Mouse (Mus musculus) midbrain, postnatal 0 days (tissue): ENCODE data around the gene Clcn3. TPM values are rescaled to one million over a fixed set of nuclear protein-coding genes. Genes with fewer than 3 reads are reported as not detected.

Experiments
- ATAC-seq: fragments of 200-750 bp; cut with Nextera tagmentation; 2 replicates; pipeline ENCODE4 v1.8.0; 2017; ENCODE audit warnings: moderate number of reproducible peaks, mild to moderate bottlenecking, moderate TSS enrichment, moderate library complexity; ENCODE audit not compliant: low FRiP score
- DNase-seq: peaks from one replicate; pipeline ENCODE4 v3.0.0-alpha.2; 2015; ENCODE audit warnings: low spot score
- H3K27ac ChIP-seq: fragments of 300-500 bp; sonication (generic); 2 replicates; pipeline ENCODE4 v1.5.1; 2014; ENCODE audit warnings: low read depth, mild to moderate bottlenecking, low read length, mixed read lengths
- H3K27me3 ChIP-seq: fragments of 300-500 bp; sonication (generic); 2 replicates; pipeline ENCODE4 v1.6.1; 2014; ENCODE audit warnings: low read length, control low read depth, mixed read lengths; ENCODE audit not compliant: insufficient read depth
- H3K36me3 ChIP-seq: fragments of 300-500 bp; sonication (generic); 2 replicates; pipeline ENCODE4 v1.6.1; 2014; ENCODE audit warnings: low read length, control low read depth, mixed read lengths; ENCODE audit not compliant: insufficient read depth
- H3K4me1 ChIP-seq: fragments of 300-500 bp; sonication (generic); 2 replicates; pipeline ENCODE4 v1.6.1; 2014; ENCODE audit warnings: mild to moderate bottlenecking, control low read depth, antibody characterized with exemption, low read length, mixed read lengths; ENCODE audit not compliant: insufficient read depth
- H3K4me2 ChIP-seq: fragments of 300-500 bp; sonication (generic); 2 replicates; pipeline ENCODE4 v1.6.1; 2014; ENCODE audit warnings: low read depth, mild to moderate bottlenecking, low read length, mixed read lengths; ENCODE audit not compliant: poor library complexity, severe bottlenecking
- H3K4me3 ChIP-seq: fragments of 300-500 bp; sonication (generic); 2 replicates; pipeline ENCODE4 v1.5.1; 2014; ENCODE audit warnings: low read depth, mild to moderate bottlenecking, low read length, moderate library complexity
- H3K9ac ChIP-seq: fragments of 300-500 bp; sonication (generic); replicated peaks from 2 replicates; pipeline ENCODE4 v1.6.1; 2014; ENCODE audit warnings: mild to moderate bottlenecking, low read length, moderate library complexity, mixed read lengths; ENCODE audit not compliant: poor library complexity, severe bottlenecking
- H3K9me3 ChIP-seq: fragments of 300-500 bp; sonication (generic); 2 replicates; pipeline ENCODE4 v1.6.1; 2016; ENCODE audit warnings: low read length, control low read depth
- CTCF ChIP-seq: IDR thresholded peaks from 2 replicates; pipeline ENCODE4 v1.5.1; 2016; ENCODE audit warnings: antibody characterized with exemption, mild to moderate bottlenecking
- WGBS: fragments of 180-500 bp; shearing (Covaris S2); extraction: QIAGEN DNeasy Blood & Tissue Kit; methylation state at CpG from one replicate; pipeline ENCODE4 v1.1.7; 2014; 5-methylcytosine and 5-hydroxymethylcytosine counted together
- polyA plus RNA-seq: library from polyadenylated mRNA; unstranded; fragments of >200 nt; fragmentation: Nextera tagmentation; extraction: Ambion mirVana; gene quantifications from 2 replicates; pipeline ENCODE4 v1.2.1, GENCODE M21; 2015
- total RNA-seq: library from RNA; depleted of rRNA; stranded (reverse); fragments of >200 nt; gene quantifications from 2 replicates; pipeline ENCODE4 v1.2.3, GENCODE M21; 2014

Clcn3 gene
- total and polyA plus RNA-seq, 2 experiments from 2014 or later: 79.5 to 96.5 TPM

DNA sequence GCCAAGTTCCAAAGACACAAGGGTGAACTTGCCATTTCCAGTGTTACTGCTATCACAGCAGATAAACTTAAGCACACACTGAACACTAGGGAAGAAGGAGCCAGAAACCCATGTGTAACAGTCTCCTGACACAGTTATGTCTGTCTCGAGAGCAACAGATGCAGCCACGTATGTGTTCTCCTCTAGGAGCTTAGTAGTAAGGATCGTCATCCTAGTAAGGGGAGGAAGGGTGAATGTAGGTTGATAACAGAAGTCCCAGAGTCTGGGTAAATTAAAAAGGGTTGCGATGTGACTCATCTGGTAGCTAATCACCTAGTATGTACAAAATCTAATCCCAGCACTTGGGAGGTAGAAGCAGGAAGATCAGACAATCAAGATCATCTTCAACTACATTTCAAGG, 33.2 kb downstream of the Clcn3 start:
- Histone ChIP-seq H3K9ac (no peak overlapping the region), H3K4me2 (no peak overlapping the region), H3K27ac (no peak overlapping the region), H3K4me3 (no peak overlapping the region), H3K4me1 (no peaks in the 10 kb centered on the region; the same call in 1 of the 2 replicates), H3K27me3 (no peaks in the 10 kb centered on the region), H3K36me3 (no peaks in the 10 kb centered on the region), H3K9me3 (no peaks in the 10 kb centered on the region)
- ATAC-seq (no peak), DNase-seq (no peak)
- TF ChIP-seq CTCF: no peak
- WGBS: 75% methylated on average over 4 of the region's 4 CpGs

DNA sequence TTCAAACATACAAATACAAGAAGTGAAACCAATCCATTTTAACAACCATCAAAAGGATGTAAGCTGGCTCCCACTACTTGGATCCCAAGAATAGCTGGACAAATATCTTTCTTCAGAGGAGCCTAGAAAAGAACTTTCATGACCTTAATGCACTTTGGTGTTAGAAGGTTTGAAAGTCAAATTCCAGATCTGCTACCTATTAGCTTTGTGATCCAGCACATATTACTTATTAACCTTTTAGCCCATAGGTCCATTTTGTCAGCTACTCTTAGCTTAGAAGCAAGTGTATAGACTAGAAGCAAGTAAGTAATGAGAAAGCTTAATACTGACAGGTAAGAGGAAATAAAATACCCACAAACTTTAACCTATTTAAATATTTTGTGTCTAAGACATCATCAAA, 35.6 kb downstream of the Clcn3 start:
- no peaks in the 10 kb centered on the region for H3K27me3 ChIP-seq
- ATAC-seq: no peak
- no peak for TF ChIP-seq CTCF

DNA sequence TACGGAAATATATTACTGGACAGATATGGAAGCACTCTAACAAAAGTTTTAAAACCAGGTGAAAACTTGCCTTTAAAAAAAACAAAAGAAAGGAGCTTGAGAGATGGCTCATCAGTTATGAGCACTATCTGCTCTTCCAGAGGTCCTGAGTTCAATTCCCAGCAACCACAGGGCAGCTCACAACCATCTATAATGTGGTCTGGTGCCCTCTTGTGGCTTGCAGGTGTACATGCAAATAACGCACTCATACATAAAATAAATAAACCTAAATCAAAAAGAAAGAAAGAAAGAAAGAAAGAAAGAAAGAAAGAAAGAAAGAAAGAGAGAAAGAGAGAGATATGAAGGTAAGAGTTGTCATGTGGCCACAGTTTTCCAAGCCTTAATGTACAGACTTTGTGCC, 40.2 kb downstream of the Clcn3 start:
- Histone ChIP-seq H3K27ac (no peak overlapping the region), H3K4me2 (no peak overlapping the region), H3K27me3 (no peaks in the 10 kb centered on the region), H3K4me3 (no peak overlapping the region), H3K9me3 (no peaks in the 10 kb centered on the region), H3K4me1 (no peaks in the 10 kb centered on the region), H3K9ac (no peak overlapping the region), H3K36me3 (no peaks in the 10 kb centered on the region)
- 98% methylated on average over 2 of the region's 2 CpGs for WGBS
- DNase-seq: no peak
- no peak for ATAC-seq
- TF ChIP-seq CTCF: peak; percentile 40

More for the DNA sequence above, 35.6 kb downstream of the Clcn3 start:
- Histone ChIP-seq H3K4me1 (no peaks in the 10 kb centered on the region; the same call in 1 of the 2 replicates), H3K9me3 (no peaks in the 10 kb centered on the region), H3K27ac (no peak overlapping the region), H3K36me3 (no peaks in the 10 kb centered on the region), H3K4me3 (no peak overlapping the region), H3K4me2 (no peak overlapping the region), H3K9ac (no peak overlapping the region)
- DNase-seq: no peak

DNA sequence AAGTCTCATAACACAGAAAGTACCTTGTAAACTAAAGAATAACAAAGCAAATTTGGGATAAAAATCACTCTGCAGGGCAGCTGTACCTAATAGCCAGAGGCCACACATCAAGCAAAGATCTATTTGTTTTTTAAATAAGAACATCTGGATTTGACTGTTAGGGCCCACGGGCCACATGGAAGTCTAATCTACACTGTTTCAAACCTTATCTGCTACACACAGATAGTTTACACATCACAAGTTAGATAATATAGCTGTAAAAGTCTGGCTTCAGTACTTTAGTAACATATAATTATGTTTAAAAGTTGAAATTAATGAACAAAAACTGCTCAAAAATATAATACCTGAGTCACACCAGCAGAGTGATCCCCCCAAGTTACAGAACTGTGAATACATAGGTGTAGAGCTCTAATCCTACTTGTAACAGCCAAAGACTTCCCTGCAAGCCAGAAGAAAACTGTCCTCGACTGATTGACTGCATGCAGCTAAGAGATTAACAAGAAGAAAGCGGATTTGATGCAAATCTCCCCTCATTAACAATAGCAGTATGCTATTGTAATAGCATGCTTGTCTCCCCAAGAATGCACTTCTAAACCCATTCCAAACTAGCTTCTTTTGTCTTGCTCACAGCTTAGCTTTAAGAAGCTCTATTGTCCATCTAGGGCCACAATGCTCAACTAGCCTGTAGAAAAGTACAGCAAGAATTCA, 44.2 kb downstream of the Clcn3 start:
- no peaks in the 10 kb centered on the region for H3K4me1 ChIP-seq
- ATAC-seq (no peak), DNase-seq (no peak)
- H3K4me3 ChIP-seq: no peak overlapping the region
- no peak overlapping the region for H3K9ac ChIP-seq
- no peak for TF ChIP-seq CTCF
- no peaks in the 10 kb centered on the region for H3K9me3 ChIP-seq
- H3K4me2 ChIP-seq: no peak overlapping the region
- H3K27me3 ChIP-seq: no peaks in the 10 kb centered on the region
- 27% methylated on average over 3 of the region's 3 CpGs for WGBS
- no peaks in the 10 kb centered on the region for H3K36me3 ChIP-seq
- no peak overlapping the region for H3K27ac ChIP-seq

DNA sequence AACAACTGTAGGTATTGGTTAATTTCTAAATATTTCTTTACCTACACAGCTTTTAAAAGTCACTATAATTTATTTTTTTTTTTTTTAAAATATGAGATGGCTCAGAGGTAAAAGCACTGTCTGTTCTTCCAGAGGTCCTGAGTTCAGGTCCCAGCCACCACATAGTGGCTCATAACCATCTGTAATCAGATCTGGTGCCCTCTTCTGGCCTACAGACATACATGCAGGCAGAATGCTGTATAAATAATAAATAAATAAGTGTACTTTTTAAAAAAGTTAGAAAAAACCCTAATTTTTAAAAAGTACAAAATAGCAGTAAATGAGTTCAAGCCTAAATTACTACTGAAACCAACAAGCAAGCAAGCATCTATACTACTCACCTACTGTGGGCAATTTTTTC, 49.5 kb downstream of the Clcn3 start:
- Histone ChIP-seq H3K9ac (no peak overlapping the region), H3K4me1 (no peaks in the 10 kb centered on the region), H3K9me3 (no peaks in the 10 kb centered on the region), H3K27me3 (no peaks in the 10 kb centered on the region), H3K27ac (no peak overlapping the region), H3K4me3 (no peak overlapping the region), H3K36me3 (peaks cover 3% of the 10 kb centered on the region; the same call in 1 of the 2 replicates), H3K4me2 (no peak overlapping the region)
- no peak for ATAC-seq
- peak; percentile 44 for TF ChIP-seq CTCF
- DNase-seq: no peak

DNA sequence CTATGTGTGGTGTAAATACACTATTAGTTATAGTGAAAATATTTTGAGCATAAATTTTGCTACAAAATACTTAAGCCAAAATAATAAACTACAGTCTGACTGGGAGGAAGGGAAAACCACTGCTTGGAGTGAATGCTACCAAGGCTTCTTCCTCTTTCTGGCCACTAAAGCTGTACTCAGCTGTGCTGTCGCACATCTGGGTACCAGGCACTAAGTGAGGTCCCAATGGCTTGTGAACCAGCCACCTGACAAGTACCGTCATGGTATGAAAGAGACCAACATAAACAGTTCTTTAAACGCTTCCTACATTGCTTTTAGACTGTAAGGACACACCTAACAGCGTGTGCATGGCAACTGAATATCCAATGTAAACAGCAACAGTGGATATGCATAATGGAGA, 62.9 kb downstream of the Clcn3 start:
- Histone ChIP-seq H3K36me3 (peaks cover 12% of the 10 kb centered on the region), H3K4me2 (no peak overlapping the region), H3K9ac (no peak overlapping the region), H3K4me1 (no peaks in the 10 kb centered on the region), H3K4me3 (no peak overlapping the region), H3K9me3 (no peaks in the 10 kb centered on the region), H3K27ac (no peak overlapping the region), H3K27me3 (no peaks in the 10 kb centered on the region)
- 91% methylated on average over 4 of the region's 4 CpGs for WGBS
- ATAC-seq: no peak
- TF ChIP-seq CTCF: no peak
- DNase-seq: no peak
